Mouse (Mus musculus) lung, embryonic 14.5 days (tissue): Measurements from ENCODE around the gene Zfp503. TPM values are rescaled to one million over a fixed set of nuclear protein-coding genes. Genes with fewer than 3 reads are reported as not detected.

ENCODE experiments used
- ATAC-seq: fragments of 200-750 bp; cut with Nextera tagmentation; 2 replicates; pipeline ENCODE4 v1.8.0; 2017; ENCODE audit warnings: mild to moderate bottlenecking, moderate TSS enrichment, moderate library complexity; ENCODE audit not compliant: insufficient read depth
- DNase-seq: peaks from one replicate; pipeline ENCODE4 v3.0.0-alpha.2; 2015
- H3K27ac ChIP-seq: fragments of 300-500 bp; sonication (generic); 2 replicates; pipeline ENCODE4 v1.5.1; 2014; ENCODE audit warnings: low read depth, mild to moderate bottlenecking, moderate library complexity
- H3K27me3 ChIP-seq: fragments of 300-500 bp; sonication (generic); 2 replicates; pipeline ENCODE4 v1.6.1; 2014; ENCODE audit warnings: low read length, control low read depth; ENCODE audit not compliant: insufficient read depth
- H3K36me3 ChIP-seq: fragments of 300-500 bp; sonication (generic); 2 replicates; pipeline ENCODE4 v1.6.1; 2014; ENCODE audit warnings: control low read depth; ENCODE audit not compliant: insufficient read depth
- H3K4me1 ChIP-seq: fragments of 300-500 bp; sonication (generic); 2 replicates; pipeline ENCODE4 v1.6.1; 2014; ENCODE audit warnings: antibody characterized with exemption, control low read depth; ENCODE audit not compliant: insufficient read depth
- H3K4me2 ChIP-seq: fragments of 300-500 bp; sonication (generic); 2 replicates; pipeline ENCODE4 v1.6.1; 2014; ENCODE audit warnings: mild to moderate bottlenecking
- H3K4me3 ChIP-seq: fragments of 300-500 bp; sonication (generic); 2 replicates; pipeline ENCODE4 v1.5.1; 2014; ENCODE audit warnings: low read depth, low read length
- H3K9ac ChIP-seq: fragments of 300-500 bp; sonication (generic); 2 replicates; pipeline ENCODE4 v1.6.1; 2014
- H3K9me3 ChIP-seq: fragments of 300-500 bp; sonication (generic); 2 replicates; pipeline ENCODE4 v1.6.1; 2016; ENCODE audit warnings: low read depth, low read length, control low read depth
- CTCF ChIP-seq: IDR thresholded peaks from 2 replicates; pipeline ENCODE4 v1.5.1; 2016; ENCODE audit warnings: antibody characterized with exemption, low read depth
- WGBS: fragments of 180-500 bp; shearing (Covaris S2); extraction: QIAGEN DNeasy Blood & Tissue Kit; methylation state at CpG from one replicate; pipeline ENCODE4 v1.1.7; 2014; 5-methylcytosine and 5-hydroxymethylcytosine counted together
- polyA plus RNA-seq: library from polyadenylated mRNA; unstranded; fragments of >200 nt; fragmentation: Nextera tagmentation; extraction: Ambion mirVana; gene quantifications from 2 replicates; pipeline ENCODE4 v1.2.1, GENCODE M21; 2014

Gene Zfp503
- polyA plus RNA-seq, 1 experiment from 2014 or later, result 22.0 TPM

DNA sequence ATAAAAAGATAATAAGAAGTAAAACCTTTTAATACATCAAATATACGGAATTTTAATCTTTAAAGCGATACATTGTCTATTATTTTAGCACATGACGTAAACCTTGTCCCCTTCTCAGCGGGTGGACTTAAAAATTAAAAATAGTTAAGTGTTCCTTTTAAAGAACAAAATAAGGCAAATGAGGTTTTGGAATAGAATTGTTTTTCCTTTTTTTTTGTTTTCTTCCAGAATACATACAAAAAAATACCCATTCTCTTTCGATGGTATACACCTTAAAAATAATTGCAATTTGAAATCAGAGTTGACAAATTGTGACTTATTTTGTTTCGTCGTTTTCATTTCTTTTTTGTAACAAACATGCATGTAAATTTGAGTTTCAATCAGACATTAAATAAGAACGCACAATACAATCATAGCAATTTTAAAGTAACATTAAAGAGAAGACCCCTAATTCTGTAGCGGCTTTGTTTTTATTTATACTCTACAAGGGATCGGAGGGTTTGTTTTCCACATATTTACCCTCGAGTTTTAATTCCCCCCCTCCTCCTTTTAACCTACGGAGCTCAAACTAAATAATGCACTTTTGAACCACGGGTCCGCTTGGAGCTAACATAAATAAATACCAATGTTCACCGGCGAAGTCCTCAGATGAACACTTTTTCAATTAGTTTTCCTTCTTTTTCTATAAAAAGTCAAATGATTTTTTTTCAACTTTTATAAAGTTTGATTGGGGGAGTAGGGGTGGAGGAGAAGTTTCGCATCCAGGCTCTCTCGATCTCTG is 5.3 kb downstream of the Zfp503 start:
- TF ChIP-seq CTCF, result no peak
- H3K4me3 ChIP-seq, result peak overlapping the region; percentile 93
- no peaks in the 10 kb centered on the region for H3K9me3 ChIP-seq
- peak; percentile 62 for DNase-seq
- peak overlapping the region; percentile 87 for H3K4me2 ChIP-seq
- ATAC-seq, result no peak
- H3K36me3 ChIP-seq, result peaks cover 41% of the 10 kb centered on the region
- WGBS, result 3% methylated on average over 18 of the region's 18 CpGs
- peak overlapping the region; percentile 98 for H3K9ac ChIP-seq
- H3K4me1 ChIP-seq, result peaks cover 5% of the 10 kb centered on the region; the same call in 1 of the 2 replicates
- no peaks in the 10 kb centered on the region for H3K27me3 ChIP-seq
- H3K27ac ChIP-seq, result peak overlapping the region; percentile 100

DNA sequence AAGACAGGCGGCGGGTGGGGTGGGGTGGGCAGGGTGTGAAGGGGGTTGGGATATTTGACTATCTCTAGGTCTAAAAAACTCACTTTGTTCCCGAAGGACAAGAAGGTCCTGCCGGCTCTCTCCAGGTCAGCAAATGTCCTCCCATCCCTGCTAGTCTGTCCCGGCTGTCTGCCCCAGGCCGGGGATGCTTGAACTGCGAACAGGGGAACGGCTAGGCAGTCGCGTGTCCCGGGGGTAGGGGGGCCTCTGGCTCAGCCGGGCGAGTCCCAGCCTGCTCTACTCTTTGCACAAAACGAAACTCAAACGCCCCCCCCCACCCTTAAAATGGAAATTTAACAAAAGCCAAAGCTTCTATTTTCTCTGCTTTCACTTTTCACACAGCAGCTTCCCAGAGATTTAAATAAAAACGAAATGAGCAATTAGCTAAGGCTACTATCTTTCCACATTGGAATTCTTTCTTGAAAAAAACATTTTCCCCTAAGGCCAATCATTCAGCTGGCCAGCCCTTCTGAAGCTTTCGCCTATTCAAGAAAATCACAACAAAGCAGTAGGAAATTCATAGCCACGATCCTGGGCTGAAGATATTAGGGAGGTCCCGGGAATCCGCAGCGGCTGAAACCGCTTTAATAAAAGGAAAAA is 6.0 kb downstream of the Zfp503 start:
- no peak for ATAC-seq
- peak overlapping the region; percentile 87 for H3K4me2 ChIP-seq
- WGBS, result 2% methylated on average over 22 of the region's 22 CpGs

DNA sequence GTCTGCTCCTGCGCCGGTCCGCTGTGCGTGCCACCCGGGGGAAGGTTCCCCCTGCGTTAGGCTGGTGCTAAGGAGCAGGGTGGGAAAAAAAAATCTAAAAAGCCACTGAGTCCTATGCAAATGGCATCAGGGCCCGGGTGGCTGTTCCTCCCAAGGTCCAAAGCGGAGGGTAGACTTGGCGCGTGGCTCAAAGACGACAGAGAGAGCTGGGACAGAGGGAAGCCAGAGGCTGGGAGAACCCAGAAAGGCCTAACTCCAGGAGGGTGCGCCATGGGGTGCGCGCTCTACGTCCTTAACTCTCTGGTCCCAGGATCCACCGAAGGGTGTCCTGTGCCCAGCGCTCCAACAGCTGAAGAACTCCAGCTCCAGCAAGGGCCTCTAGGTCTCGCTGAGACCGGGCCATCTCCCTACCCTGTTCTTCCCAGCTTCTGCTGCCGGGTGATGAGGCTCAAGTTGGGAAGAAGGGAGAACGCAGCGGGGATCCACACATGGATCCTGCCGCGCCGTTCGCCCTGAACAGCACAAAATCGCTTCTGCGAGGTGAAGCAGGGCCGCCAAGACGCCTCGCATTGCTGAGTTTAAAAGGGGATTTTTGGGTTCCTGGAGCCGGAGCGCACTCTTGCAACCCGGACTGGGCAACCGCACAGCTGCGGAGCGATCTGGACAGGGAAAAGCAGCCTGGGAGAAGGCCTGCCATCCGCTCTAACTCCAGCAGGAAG is 6.7 kb downstream of the Zfp503 start:
- Histone ChIP-seq H3K9ac (peak overlapping the region; percentile 82), H3K27ac (peak overlapping the region; percentile 95), H3K4me2 (peak overlapping the region; percentile 87), H3K27me3 (no peaks in the 10 kb centered on the region), H3K4me3 (peak overlapping the region; percentile 55), H3K9me3 (no peaks in the 10 kb centered on the region), H3K4me1 (peaks cover 5% of the 10 kb centered on the region; the same call in 1 of the 2 replicates), H3K36me3 (peaks cover 41% of the 10 kb centered on the region)
- DNase-seq, result peak; percentile 73
- ATAC-seq, result no peak
- 2% methylated on average over 38 of the region's 38 CpGs for WGBS
- no peak for TF ChIP-seq CTCF

More for the DNA sequence above, 6.0 kb downstream of the Zfp503 start:
- Histone ChIP-seq H3K4me1 (peaks cover 5% of the 10 kb centered on the region; the same call in 1 of the 2 replicates), H3K27me3 (no peaks in the 10 kb centered on the region), H3K27ac (peak overlapping the region; percentile 95), H3K9ac (peak overlapping the region; percentile 82), H3K36me3 (peaks cover 41% of the 10 kb centered on the region), H3K9me3 (no peaks in the 10 kb centered on the region), H3K4me3 (peak overlapping the region; percentile 55)
- TF ChIP-seq CTCF, result no peak
- DNase-seq, result peak; percentile 59

DNA sequence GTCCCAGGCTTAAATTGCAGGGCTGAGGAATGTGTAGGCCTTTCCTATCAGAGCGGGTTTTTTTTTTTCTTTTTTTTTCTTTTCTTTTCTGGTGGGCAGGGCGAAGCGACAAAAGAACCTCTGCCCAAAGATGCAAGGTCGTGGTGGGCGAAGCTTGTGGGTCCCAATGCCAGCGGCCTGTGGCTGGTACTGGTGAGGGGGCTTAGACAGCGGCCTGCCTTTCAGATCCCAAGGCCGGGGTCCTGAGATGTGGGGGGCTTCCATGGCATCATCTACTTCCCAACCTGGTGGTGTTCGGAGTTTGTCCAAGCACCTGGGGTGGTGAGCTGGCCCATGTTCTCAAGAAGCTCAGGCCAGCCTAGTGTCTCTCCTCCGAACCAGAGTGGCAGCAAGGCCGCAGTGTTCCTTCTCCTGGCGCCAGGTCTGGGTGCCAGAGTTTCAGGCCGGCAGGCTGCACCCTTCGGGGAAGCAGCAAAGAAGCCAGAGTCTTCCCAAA is 7.3 kb downstream of the Zfp503 start:
- ATAC-seq (no peak), DNase-seq (peak; percentile 62)
- H3K9me3 ChIP-seq, result no peaks in the 10 kb centered on the region

DNA sequence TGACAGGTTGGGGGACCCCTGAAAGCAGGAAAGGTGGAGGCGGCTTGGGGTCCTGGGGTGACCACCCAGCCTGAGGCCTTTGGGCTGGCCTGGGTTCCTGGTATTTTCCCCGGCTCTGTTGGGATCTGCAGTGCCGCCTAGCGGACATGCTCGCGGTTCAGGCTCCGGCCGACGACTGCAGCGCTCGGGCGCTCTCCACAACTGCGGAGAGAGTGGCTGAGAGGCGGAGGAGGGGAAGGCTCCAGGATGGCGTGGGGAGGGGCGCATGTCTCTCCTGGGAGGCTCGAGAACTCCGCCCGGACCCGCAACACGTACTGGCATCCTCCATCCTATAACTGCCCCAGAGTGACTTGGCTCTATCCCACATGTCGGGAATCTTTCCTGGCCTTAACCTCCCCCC is 7.9 kb downstream of the Zfp503 start:
- Histone ChIP-seq H3K9me3 (no peaks in the 10 kb centered on the region), H3K27me3 (no peaks in the 10 kb centered on the region), H3K9ac (0 out of 2 replicates have a peak overlapping the region, but pooled peaks have one; percentile 82), H3K36me3 (peaks cover 41% of the 10 kb centered on the region), H3K4me1 (peaks cover 5% of the 10 kb centered on the region; the same call in 1 of the 2 replicates), H3K27ac (peak overlapping the region; percentile 95), H3K4me2 (peak overlapping the region; percentile 87), H3K4me3 (peak overlapping the region; percentile 55; the same call in 1 of the 2 replicates)
- ATAC-seq, result peak; percentile 86
- WGBS, result 2% methylated on average over 22 of the region's 22 CpGs
- TF ChIP-seq CTCF, result peak; percentile 94
- peak; percentile 97 for DNase-seq

More for the DNA sequence above, 7.3 kb downstream of the Zfp503 start:
- Histone ChIP-seq H3K27me3 (no peaks in the 10 kb centered on the region), H3K4me2 (peak overlapping the region; percentile 87), H3K27ac (peak overlapping the region; percentile 95), H3K4me3 (peak overlapping the region; percentile 55), H3K9ac (peak overlapping the region; percentile 82), H3K36me3 (peaks cover 41% of the 10 kb centered on the region), H3K4me1 (peaks cover 5% of the 10 kb centered on the region; the same call in 1 of the 2 replicates)
- TF ChIP-seq CTCF, result no peak
- 10% methylated on average over 14 of the region's 14 CpGs for WGBS

DNA sequence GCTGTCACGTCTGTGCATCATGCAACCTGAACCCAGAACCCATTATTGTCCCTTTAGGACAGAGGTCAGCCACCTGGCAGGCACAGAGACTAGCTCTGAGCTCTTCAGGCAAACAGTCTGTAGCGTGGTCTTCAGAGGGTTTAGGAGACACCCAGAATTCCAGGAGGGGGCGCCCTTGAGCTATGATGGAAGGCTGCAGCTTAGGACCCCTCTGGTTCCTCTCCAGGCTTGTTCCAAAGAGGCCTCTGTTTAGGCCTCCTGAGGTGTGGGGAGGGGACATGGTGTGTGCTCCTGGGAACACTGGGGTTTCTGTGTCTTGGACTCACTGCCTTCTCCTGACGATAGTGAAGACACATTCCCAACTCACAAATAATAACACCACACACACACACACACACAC is 20.4 kb downstream of the Zfp503 start:
- WGBS, result 38% methylated on average over 4 of the region's 4 CpGs
- H3K4me2 ChIP-seq, result no peak overlapping the region
- no peak overlapping the region for H3K27ac ChIP-seq
- no peaks in the 10 kb centered on the region for H3K27me3 ChIP-seq
- H3K36me3 ChIP-seq, result no peaks in the 10 kb centered on the region
- no peaks in the 10 kb centered on the region for H3K4me1 ChIP-seq
- no peak overlapping the region for H3K4me3 ChIP-seq
- ATAC-seq, result peak; percentile 75; the same call in 1 of the 2 replicates
- DNase-seq, result peak; percentile 92
- TF ChIP-seq CTCF, result peak; percentile 78
- no peaks in the 10 kb centered on the region for H3K9me3 ChIP-seq
- H3K9ac ChIP-seq, result no peak overlapping the region
